Mouse (Mus musculus) limb, embryonic 15.5 days (tissue): ENCODE measurements around the gene Lyrm4. TPM values are rescaled to one million over a fixed set of nuclear protein-coding genes. Genes with fewer than 3 reads are reported as not detected.

Source experiments
- ATAC-seq: fragments of 200-750 bp; cut with Nextera tagmentation; 2 replicates; pipeline ENCODE4 v1.8.0; 2017; ENCODE audit warnings: low read depth, moderate TSS enrichment; ENCODE audit not compliant: insufficient number of reproducible peaks, low FRiP score, low TSS enrichment
- H3K27ac ChIP-seq: fragments of 300-500 bp; sonication (generic); 2 replicates; pipeline ENCODE4 v1.5.1; 2015; ENCODE audit warnings: moderate library complexity, mild to moderate bottlenecking, inconsistent platforms
- H3K27me3 ChIP-seq: fragments of 300-500 bp; sonication (generic); 2 replicates; pipeline ENCODE4 v1.6.1; 2015; ENCODE audit warnings: inconsistent platforms
- H3K36me3 ChIP-seq: fragments of 300-500 bp; sonication (generic); 2 replicates; pipeline ENCODE4 v1.6.1; 2015; ENCODE audit warnings: inconsistent platforms
- H3K4me1 ChIP-seq: fragments of 300-500 bp; sonication (generic); 2 replicates; pipeline ENCODE4 v1.6.1; 2015; ENCODE audit warnings: inconsistent platforms
- H3K4me2 ChIP-seq: fragments of 300-500 bp; sonication (generic); 2 replicates; pipeline ENCODE4 v1.6.1; 2015; ENCODE audit warnings: mild to moderate bottlenecking, inconsistent platforms
- H3K4me3 ChIP-seq: fragments of 300-500 bp; sonication (generic); 2 replicates; pipeline ENCODE4 v1.5.1; 2015; ENCODE audit warnings: mild to moderate bottlenecking, inconsistent platforms
- H3K9ac ChIP-seq: fragments of 300-500 bp; sonication (generic); 2 replicates; pipeline ENCODE4 v1.6.1; 2015; ENCODE audit warnings: inconsistent platforms
- H3K9me3 ChIP-seq: fragments of 300-500 bp; sonication (generic); 2 replicates; pipeline ENCODE4 v1.6.1; 2016; ENCODE audit warnings: inconsistent platforms
- WGBS: fragments of 180-500 bp; shearing (Covaris S2); methylation state at CpG from one replicate; pipeline ENCODE4 v1.1.7; 2015; 5-methylcytosine and 5-hydroxymethylcytosine counted together
- polyA plus RNA-seq: library from polyadenylated mRNA; unstranded; fragments of >200 nt; fragmentation: Nextera tagmentation; extraction: Ambion mirVana; gene quantifications from 2 replicates; pipeline ENCODE4 v1.2.1, GENCODE M21; 2015

Lyrm4 gene
- polyA plus RNA-seq, 1 experiment from 2014 or later, result 21.3 TPM

- H3K4me2 ChIP-seq, result no peak overlapping the region
- peaks cover 14% of the 10 kb centered on the region; the same call in 1 of the 2 replicates for H3K36me3 ChIP-seq
- no peaks in the 10 kb centered on the region for H3K9me3 ChIP-seq
- 84% methylated on average over 6 of the region's 6 CpGs for WGBS
- no peaks in the 10 kb centered on the region for H3K27me3 ChIP-seq
- H3K4me3 ChIP-seq, result no peak overlapping the region
- ATAC-seq, result no peak
- no peaks in the 10 kb centered on the region for H3K4me1 ChIP-seq
- no peak overlapping the region for H3K9ac ChIP-seq
- no peak overlapping the region for H3K27ac ChIP-seq
Measured at GRCm38 (mm10) chr13:35982985-35983384, 134.3 kb downstream of the Lyrm4 start.

- ATAC-seq, result no peak
- no peaks in the 10 kb centered on the region for H3K4me1 ChIP-seq
- H3K36me3 ChIP-seq, result peaks cover 21% of the 10 kb centered on the region; the same call in 1 of the 2 replicates
- H3K27me3 ChIP-seq, result no peaks in the 10 kb centered on the region
- H3K4me2 ChIP-seq, result no peak overlapping the region
- no peak overlapping the region for H3K27ac ChIP-seq
- WGBS, result 80% methylated on average over 4 of the region's 4 CpGs
- H3K4me3 ChIP-seq, result no peak overlapping the region
- H3K9me3 ChIP-seq, result no peaks in the 10 kb centered on the region
- no peak overlapping the region for H3K9ac ChIP-seq
Measured at GRCm38 (mm10) chr13:35980471-35980870, 136.9 kb downstream of the Lyrm4 start.

GRCm38 (mm10) chr13:35976912-35977311, 140.4 kb downstream of the Lyrm4 start:
- no peak overlapping the region for H3K9ac ChIP-seq
- H3K4me3 ChIP-seq, result no peak overlapping the region
- no peaks in the 10 kb centered on the region for H3K27me3 ChIP-seq
- H3K9me3 ChIP-seq, result no peaks in the 10 kb centered on the region
- WGBS, result 80% methylated on average over 7 of the region's 7 CpGs
- no peak overlapping the region for H3K27ac ChIP-seq
- ATAC-seq, result no peak
- H3K36me3 ChIP-seq, result peaks cover 21% of the 10 kb centered on the region; the same call in 1 of the 2 replicates
- no peaks in the 10 kb centered on the region for H3K4me1 ChIP-seq
- no peak overlapping the region for H3K4me2 ChIP-seq

- Histone ChIP-seq H3K27ac (no peak overlapping the region), H3K4me2 (peak overlapping the region; percentile 100), H3K4me3 (peak overlapping the region; percentile 61), H3K4me1 (peaks cover 24% of the 10 kb centered on the region), H3K36me3 (no peaks in the 10 kb centered on the region), H3K9me3 (no peaks in the 10 kb centered on the region), H3K9ac (no peak overlapping the region), H3K27me3 (peaks cover 14% of the 10 kb centered on the region; the same call in 1 of the 2 replicates)
- WGBS, result 31% methylated on average over 9 of the region's 9 CpGs
- no peak for ATAC-seq
Measured at GRCm38 (mm10) chr13:35969829-35970228, 147.5 kb downstream of the Lyrm4 start.

- no peak overlapping the region for H3K27ac ChIP-seq
- H3K4me1 ChIP-seq, result peaks cover 24% of the 10 kb centered on the region
- H3K9me3 ChIP-seq, result no peaks in the 10 kb centered on the region
- H3K27me3 ChIP-seq, result peaks cover 14% of the 10 kb centered on the region; the same call in 1 of the 2 replicates
- H3K9ac ChIP-seq, result peak overlapping the region; percentile 50
- H3K4me2 ChIP-seq, result peak overlapping the region; percentile 100
- 0% methylated on average over 18 of the region's 18 CpGs for WGBS
- 0 out of 2 replicates have a peak, but pooled peaks have one; percentile 14 for ATAC-seq
- H3K4me3 ChIP-seq, result peak overlapping the region; percentile 61
- no peaks in the 10 kb centered on the region for H3K36me3 ChIP-seq
Measured at GRCm38 (mm10) chr13:35969431-35969721, 147.9 kb downstream of the Lyrm4 start.

GRCm38 (mm10) chr13:35968719-35969430, 148.5 kb downstream of the Lyrm4 start:
- Histone ChIP-seq H3K27me3 (peaks cover 14% of the 10 kb centered on the region; the same call in 1 of the 2 replicates), H3K9me3 (no peaks in the 10 kb centered on the region), H3K4me2 (peak overlapping the region; percentile 100), H3K36me3 (no peaks in the 10 kb centered on the region), H3K27ac (0 out of 2 replicates have a peak overlapping the region, but pooled peaks have one; percentile 65), H3K4me1 (peaks cover 24% of the 10 kb centered on the region), H3K9ac (peak overlapping the region; percentile 50), H3K4me3 (peak overlapping the region; percentile 61)
- peak; percentile 74 for ATAC-seq
- whole genome bisulfite sequencing, result under 1% methylated on average over 57 of the region's 57 CpGs

GRCm38 (mm10) chr13:35968131-35968718, 149.1 kb downstream of the Lyrm4 start:
- peaks cover 14% of the 10 kb centered on the region; the same call in 1 of the 2 replicates for H3K27me3 ChIP-seq
- H3K9ac ChIP-seq, result peak overlapping the region; percentile 50
- H3K9me3 ChIP-seq, result no peaks in the 10 kb centered on the region
- H3K27ac ChIP-seq, result peak overlapping the region; percentile 65; the same call in 1 of the 2 replicates
- ATAC-seq, result peak; percentile 44; the same call in 1 of the 2 replicates
- H3K36me3 ChIP-seq, result no peaks in the 10 kb centered on the region
- WGBS, result under 1% methylated on average over 38 of the region's 38 CpGs
- H3K4me1 ChIP-seq, result peaks cover 24% of the 10 kb centered on the region
- peak overlapping the region; percentile 100 for H3K4me2 ChIP-seq
- H3K4me3 ChIP-seq, result peak overlapping the region; percentile 61

GRCm38 (mm10) chr13:35967690-35968089, 149.6 kb downstream of the Lyrm4 start:
- 6% methylated on average over 15 of the region's 15 CpGs for WGBS

GRCm38 (mm10) chr13:35963583-35963982, 153.7 kb downstream of the Lyrm4 start:
- Histone ChIP-seq H3K4me1 (peaks cover 10% of the 10 kb centered on the region), H3K36me3 (no peaks in the 10 kb centered on the region), H3K4me3 (no peak overlapping the region), H3K27ac (no peak overlapping the region), H3K9ac (no peak overlapping the region), H3K4me2 (no peak overlapping the region), H3K9me3 (no peaks in the 10 kb centered on the region), H3K27me3 (no peaks in the 10 kb centered on the region; the same call in 1 of the 2 replicates)
- 91% methylated on average over 4 of the region's 4 CpGs for WGBS
- ATAC-seq, result no peak

More at GRCm38 (mm10) chr13:35967690-35968089, 149.6 kb downstream of the Lyrm4 start:
- Histone ChIP-seq H3K9me3 (no peaks in the 10 kb centered on the region), H3K27ac (no peak overlapping the region), H3K4me3 (peak overlapping the region; percentile 61), H3K36me3 (no peaks in the 10 kb centered on the region), H3K9ac (no peak overlapping the region; the same call in 1 of the 2 replicates), H3K27me3 (peaks cover 14% of the 10 kb centered on the region; the same call in 1 of the 2 replicates), H3K4me2 (peak overlapping the region; percentile 100), H3K4me1 (peaks cover 24% of the 10 kb centered on the region)
- no peak for ATAC-seq

GRCm38 (mm10) chr13:35959391-35960067, 157.8 kb downstream of the Lyrm4 start:
- H3K9ac ChIP-seq, result no peak overlapping the region
- H3K4me2 ChIP-seq, result no peak overlapping the region
- no peaks in the 10 kb centered on the region for H3K9me3 ChIP-seq
- no peaks in the 10 kb centered on the region for H3K4me1 ChIP-seq
- no peaks in the 10 kb centered on the region for H3K27me3 ChIP-seq
- ATAC-seq, result no peak
- 68% methylated on average over 12 of the region's 12 CpGs for WGBS
- no peak overlapping the region for H3K27ac ChIP-seq
- H3K36me3 ChIP-seq, result no peaks in the 10 kb centered on the region
- H3K4me3 ChIP-seq, result no peak overlapping the region

GRCm38 (mm10) chr13:35958539-35958938, 158.8 kb downstream of the Lyrm4 start, which contains the start of gene Ppp1r3g:
TSS of gene Ppp1r3g (plus strand) at chr13:35958839.
- WGBS, result 91% methylated on average over 1 of the region's 1 CpGs

More at GRCm38 (mm10) chr13:35958539-35958938, 158.8 kb downstream of the Lyrm4 start, which contains the start of gene Ppp1r3g:
- Histone ChIP-seq H3K36me3 (no peaks in the 10 kb centered on the region), H3K9ac (no peak within 1 kb of the TSS), H3K4me2 (no peak within 1 kb of the TSS), H3K4me1 (no peaks in the 10 kb centered on the region), H3K27me3 (no peaks in the 10 kb centered on the region), H3K27ac (no peak within 1 kb of the TSS), H3K9me3 (no peaks in the 10 kb centered on the region), H3K4me3 (no peak within 1 kb of the TSS)
- ATAC-seq, result no peak
